Mouse (Mus musculus) G1E (cell line): ENCODE measurements around the gene Slco1a4. TPM values are rescaled to one million over a fixed set of nuclear protein-coding genes. Genes with fewer than 3 reads are reported as not detected.

Experiments
- ATAC-seq: 2 replicates; pipeline ENCODE4 v1.8.0; 2016; ENCODE audit warnings: mild to moderate bottlenecking; ENCODE audit not compliant: insufficient number of reproducible peaks, poor library complexity, low FRiP score, severe bottlenecking; ENCODE audit errors: extremely low read depth
- DNase-seq: peaks from one replicate; pipeline ENCODE4 v3.0.0; 2012; ENCODE audit warnings: low spot score
- H3K27me3 ChIP-seq: 2 replicates; pipeline ENCODE4 v1.6.1; 2012; ENCODE audit warnings: mild to moderate bottlenecking, low read length, inconsistent platforms; ENCODE audit not compliant: insufficient read depth
- H3K36me3 ChIP-seq: replicated peaks from 2 replicates; pipeline ENCODE3; 2012; ENCODE audit warnings: mild to moderate bottlenecking, inconsistent platforms
- H3K4me1 ChIP-seq: 2 replicates; pipeline ENCODE4 v1.6.1; 2012; ENCODE audit warnings: low read depth, low read length, inconsistent platforms, mixed read lengths; ENCODE audit not compliant: insufficient read depth
- H3K4me3 ChIP-seq: 2 replicates; pipeline ENCODE4 v1.5.1; 2012; ENCODE audit warnings: low read depth, mild to moderate bottlenecking, inconsistent platforms, low read length, moderate library complexity, mixed read lengths
- H3K9me3 ChIP-seq: replicated peaks from 2 replicates; pipeline ENCODE4 v1.6.1; 2012; ENCODE audit warnings: inconsistent platforms
- CTCF ChIP-seq: IDR thresholded peaks from 2 replicates; pipeline ENCODE4 v1.5.1; 2012; ENCODE audit warnings: low read depth, low read length, inconsistent platforms, mixed read lengths
- GATA1 ChIP-seq: IDR thresholded peaks from 2 replicates; pipeline ENCODE4 v1.6.1; 2012; ENCODE audit warnings: borderline replicate concordance, low read length, inconsistent platforms, mixed read lengths
- GATA2 ChIP-seq: IDR thresholded peaks from 2 replicates; pipeline ENCODE4 v1.6.1; 2012; ENCODE audit warnings: low read depth, low read length, inconsistent platforms, borderline replicate concordance
- POLR2AphosphoS5 ChIP-seq: IDR thresholded peaks from 2 replicates; pipeline ENCODE4 v1.6.1; 2012; ENCODE audit warnings: low read depth, low read length, inconsistent platforms; ENCODE audit not compliant: insufficient replicate concordance
- TAL1 ChIP-seq: conservative IDR thresholded peaks from 2 replicates; pipeline ENCODE4 v1.6.1; 2012; ENCODE audit warnings: low read depth, low read length, inconsistent platforms, mixed read lengths
- polyA plus RNA-seq: library from polyadenylated mRNA; stranded (reverse); fragments of >175 nt; gene quantifications from 2 replicates; pipeline ENCODE4 v1.2.3, GENCODE M21; 2012
- total RNA-seq, 2 experiments: library from RNA; stranded (forward) in 1 of 2; stranded (reverse) in 1 of 2; fragments of 200-1000 nt in 1 of 2; fragments of >200 nt in 1 of 2; fragmentation: Nextera tagmentation in 1 of 2; gene quantifications; 2 replicates each; pipeline ENCODE4 v1.2.3; 2014 to 2017

Slco1a4 gene
- total and polyA plus RNA-seq, 3 experiments: 0.16 TPM; not detected in 2

DNA sequence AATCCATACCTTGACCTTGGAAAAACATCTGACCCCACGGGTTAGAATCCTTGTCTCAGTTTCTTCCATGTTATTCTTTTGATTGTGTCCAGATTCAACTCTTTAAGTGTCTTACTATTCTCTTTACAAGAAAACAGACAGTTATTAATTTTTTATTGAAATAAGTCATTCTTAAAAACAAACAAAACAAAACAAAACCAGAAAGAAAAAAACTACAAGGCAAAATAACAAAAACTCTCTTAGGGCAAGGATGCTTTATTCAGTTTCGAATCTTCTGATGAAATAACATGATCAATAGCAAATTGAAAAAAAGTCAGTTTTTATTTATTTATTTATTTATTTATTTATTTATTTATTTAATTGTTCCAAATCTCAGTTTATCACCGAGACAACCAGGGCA, 82.3 kb downstream of the Slco1a4 start, which contains the start of gene Gm5724:
TSS of gene Gm5724 (minus strand) at position 101 of the 400 bp plus-strand sequence.
- no peak for DNase-seq
- Histone ChIP-seq H3K27me3 (no peaks in the 10 kb centered on the region), H3K9me3 (no peaks in the 10 kb centered on the region; the same call in 1 of the 2 replicates), H3K36me3 (no peaks in the 10 kb centered on the region), H3K4me1 (no peaks in the 10 kb centered on the region), H3K4me3 (no peak within 1 kb of the TSS)
- ATAC-seq: no peak
- TF ChIP-seq GATA1: no peak
- no peak for TF ChIP-seq TAL1
- TF ChIP-seq GATA2: no peak
- TF ChIP-seq CTCF: no peak
- TF ChIP-seq POLR2AphosphoS5: no peak

Other genes starting within 250 kb of the Slco1a4 start
- not detected in 2 replicates for gene Slco1b2, start 226.7 kb downstream of the Slco1a4 start, total RNA-seq (2014; fragmentation: Nextera tagmentation)
- gene Slco1b2, start 226.7 kb downstream of the Slco1a4 start, total RNA-seq (2017): 0.11 TPM in 1 of 2 replicates, not detected in the other
- not detected in 2 replicates for gene Slco1b2, start 226.7 kb downstream of the Slco1a4 start, polyA plus RNA-seq
- gene Gm5724, start 82.4 kb downstream of the Slco1a4 start, total RNA-seq (2014; fragmentation: Nextera tagmentation): not detected in 2 replicates
- not detected in 2 replicates for gene Gm5724, start 82.4 kb downstream of the Slco1a4 start, total RNA-seq (2017)
- not detected in 2 replicates for gene Gm5724, start 82.4 kb downstream of the Slco1a4 start, polyA plus RNA-seq
- not detected in 2 replicates for gene Slco1a1, start 90.8 kb upstream of the Slco1a4 start, total RNA-seq (2014; fragmentation: Nextera tagmentation)
- gene Slco1a1, start 90.8 kb upstream of the Slco1a4 start, total RNA-seq (2017): 0.05 TPM in 1 of 2 replicates, not detected in the other
- gene Slco1a1, start 90.8 kb upstream of the Slco1a4 start, polyA plus RNA-seq: not detected in 2 replicates
- gene Gm6614, start 155.2 kb upstream of the Slco1a4 start, total RNA-seq (2014; fragmentation: Nextera tagmentation): not detected in 2 replicates
- 0.05 TPM in 1 of 2 replicates, not detected in the other for gene Gm6614, start 155.2 kb upstream of the Slco1a4 start, total RNA-seq (2017)
- not detected in 2 replicates for gene Gm6614, start 155.2 kb upstream of the Slco1a4 start, polyA plus RNA-seq